Mouse (Mus musculus) cerebellum, adult 2 months (tissue): ENCODE measurements around the gene Arhgef25.

Experiments
- CTCF ChIP-seq: fragments of 200-500 bp; IDR thresholded peaks from 2 replicates; pipeline ENCODE4 v1.5.1; 2011; ENCODE audit warnings: low read depth, mild to moderate bottlenecking, control low read depth, low read length, moderate library complexity, borderline replicate concordance; ENCODE audit not compliant: insufficient read depth
- POLR2A ChIP-seq: fragments of 200-500 bp; IDR thresholded peaks from 2 replicates; pipeline ENCODE4 v1.6.1; 2011; ENCODE audit warnings: low read length, control low read depth, borderline replicate concordance; ENCODE audit not compliant: insufficient read depth

DNA sequence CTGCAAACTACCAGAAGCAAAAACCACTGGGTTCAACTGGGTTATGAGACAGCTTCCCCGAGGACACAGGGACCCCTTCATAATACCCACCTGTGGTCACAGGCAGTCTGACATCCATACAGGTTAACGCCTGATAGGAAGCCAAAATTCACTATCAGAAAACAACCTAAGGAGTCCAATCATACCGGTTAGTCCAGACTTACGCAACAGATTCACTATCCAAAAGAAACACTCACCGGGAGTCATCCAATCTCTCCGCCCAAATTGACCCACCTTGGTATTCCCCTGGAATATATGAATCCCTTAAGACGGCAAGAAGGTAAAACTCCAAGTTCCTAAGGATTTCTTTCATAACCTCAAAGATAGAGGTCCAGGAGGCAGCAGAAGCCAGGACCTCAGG lies 45.3 kb downstream of the Arhgef25 start:
- no peak for TF ChIP-seq POLR2A
- TF ChIP-seq CTCF: no peak
